ENCODE assay signal across 7 mouse cellular contexts in the genomic region with DNA sequence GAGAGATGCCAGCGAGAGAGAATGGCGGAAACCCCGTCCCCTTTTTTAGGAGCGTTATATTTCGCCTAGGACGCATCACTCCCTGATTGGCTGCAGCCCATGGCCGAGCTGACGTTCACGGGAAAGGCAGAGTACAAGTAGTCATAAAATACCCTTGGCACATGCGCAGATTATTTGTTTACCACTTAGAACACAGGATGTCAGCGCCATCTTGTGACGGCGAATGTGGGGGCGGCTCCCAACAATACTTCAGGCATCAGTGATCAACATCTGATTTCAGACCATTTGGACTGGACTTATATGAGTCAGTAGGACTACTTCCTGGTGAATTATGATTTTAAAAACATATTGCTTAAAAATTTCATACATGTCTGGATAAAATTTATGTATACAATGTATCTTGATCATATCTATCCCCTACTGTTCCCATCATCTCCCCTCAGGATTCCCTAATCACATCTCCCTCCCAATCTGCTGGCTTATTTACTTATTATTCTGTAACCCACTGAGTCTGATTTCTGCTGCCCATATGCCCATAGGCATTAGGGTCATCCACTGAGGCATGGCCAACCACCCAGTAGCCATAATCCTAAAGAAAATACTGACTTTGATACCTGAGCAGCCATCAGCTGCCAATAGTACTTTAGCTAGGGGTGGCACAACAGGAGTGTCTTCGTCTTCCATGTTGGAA.
DNase-seq lines count a peak whose midpoint lies in the region; ATAC-seq and TF ChIP-seq lines count a peak whose summit lies in the region.
"Not testable (repeated sequence)": the region's sequence is repeated elsewhere in the genome, so short reads cannot be mapped to it uniquely, and the experiment has no call there.

No protein-coding gene starts in this region.

- H3K27ac ChIP-seq in forebrain, embryonic 12.5 days; intestine, postnatal 0 days (ENCODE audit: low read depth, low read length); limb, embryonic 14.5 days (replicated peaks; ENCODE audit: low read depth, low read length): not testable (repeated sequence)
- H3K27ac ChIP-seq in neural tube, embryonic 13.5 days (replicated peaks): 0 out of 2 replicates have a peak overlapping the region, but pooled peaks have one; percentile 9

- not testable (repeated sequence) for H3K27me3 ChIP-seq in forebrain, embryonic 12.5 days; intestine, postnatal 0 days (replicated peaks; ENCODE audit: control insufficient read depth, insufficient read depth, low read length); limb, embryonic 14.5 days (ENCODE audit: control insufficient read depth, insufficient read depth, low read length); neural tube, embryonic 13.5 days

- peak; percentile 56 for DNase-seq in cerebellum, adult 9-10 months
- not testable (repeated sequence) for DNase-seq in limb, embryonic 14.5 days (ENCODE audit: low spot score)

- not testable (repeated sequence) for H3K4me3 ChIP-seq in forebrain, embryonic 12.5 days (replicated peaks); intestine, postnatal 0 days (ENCODE audit: low read depth, low read length); limb, embryonic 14.5 days (replicated peaks; ENCODE audit: low read length); neural tube, embryonic 13.5 days

- H3K4me1 ChIP-seq in forebrain, embryonic 12.5 days: peaks cover 10% of the 10 kb centered on the region; the same call in 1 of the 2 replicates
- not testable (repeated sequence) for H3K4me1 ChIP-seq in intestine, postnatal 0 days (replicated peaks; ENCODE audit: control insufficient read depth, insufficient read depth, low read length); limb, embryonic 14.5 days (ENCODE audit: control insufficient read depth, insufficient read depth, low read length)
- H3K4me1 ChIP-seq in neural tube, embryonic 13.5 days (replicated peaks): peaks cover 20% of the 10 kb centered on the region

- not testable (repeated sequence) for TF ChIP-seq POLR2A in limb, embryonic 14.5 days (IDR thresholded peaks at IDR 0.05; ENCODE audit: borderline replicate concordance, extremely low read depth, insufficient read depth, insufficient read length)

- not testable (repeated sequence) for H3K4me2 ChIP-seq in forebrain, embryonic 12.5 days; limb, embryonic 14.5 days (replicated peaks; ENCODE audit: low read depth, low read length, severe bottlenecking); neural tube, embryonic 13.5 days
- H3K4me2 ChIP-seq in intestine, postnatal 0 days (replicated peaks; ENCODE audit: low read depth): 0 out of 2 replicates have a peak overlapping the region, but pooled peaks have one; percentile 21

- H3K9ac ChIP-seq in forebrain, embryonic 12.5 days; intestine, postnatal 0 days (ENCODE audit: low read depth, low read length); limb, embryonic 14.5 days (ENCODE audit: low read depth, low read length, severe bottlenecking); neural tube, embryonic 13.5 days: not testable (repeated sequence)

- WGBS in forebrain, embryonic 12.5 days: 15% methylated on average over 6 of the region's 15 CpGs
- WGBS in intestine, postnatal 0 days: 20% methylated on average over 5 of the region's 15 CpGs
- WGBS in limb, embryonic 14.5 days: 20% methylated on average over 5 of the region's 15 CpGs
- 30% methylated on average over 6 of the region's 15 CpGs for WGBS in neural tube, embryonic 13.5 days

- peak; percentile 74 for ATAC-seq in forebrain, embryonic 12.5 days (ENCODE audit: low FRiP score)
- peak; percentile 73 to 77 for ATAC-seq in hematopoietic stem cell, adult 5-6 weeks (replicated peaks in 1 of 2; ENCODE audit: insufficient read depth in 1 of 2, low FRiP score in 2 of 2, low TSS enrichment in 1 of 2, low read depth in 1 of 2, poor library complexity in 2 of 2, severe bottlenecking in 2 of 2)
- ATAC-seq in intestine, postnatal 0 days: peak; percentile 45; the same call in 1 of the 2 replicates
- ATAC-seq in limb, embryonic 14.5 days (ENCODE audit: low FRiP score, low read depth): peak; percentile 68
- ATAC-seq in megakaryocyte-erythroid progenitor cell, adult 5-6 weeks (replicated peaks; ENCODE audit: low FRiP score, low TSS enrichment, poor library complexity, severe bottlenecking): peak; percentile 73
- peak; percentile 84 for ATAC-seq in neural tube, embryonic 13.5 days (ENCODE audit: low read depth)

- TF ChIP-seq CTCF in intestine, postnatal 0 days (IDR thresholded peaks at IDR 0.05; ENCODE audit: low read depth): peak; percentile 37; the same call in 1 of the 2 replicates

- H3K36me3 ChIP-seq in forebrain, embryonic 12.5 days (replicated peaks); intestine, postnatal 0 days (ENCODE audit: control insufficient read depth, insufficient read depth); limb, embryonic 14.5 days (ENCODE audit: control insufficient read depth, insufficient read depth, low read length); neural tube, embryonic 13.5 days: not testable (repeated sequence)

- H3K9me3 ChIP-seq in forebrain, embryonic 12.5 days; intestine, postnatal 0 days (ENCODE audit: control insufficient read depth); limb, embryonic 14.5 days (ENCODE audit: control insufficient read depth, low read length); neural tube, embryonic 13.5 days: not testable (repeated sequence)
